Mouse (Mus musculus) C2C12 (cell line): Measurements from ENCODE around the gene Nol11. TPM values are rescaled to one million over a fixed set of nuclear protein-coding genes. Genes with fewer than 3 reads are reported as not detected.

Source experiments
- H3K27me3 ChIP-seq: one replicate; pipeline ENCODE4 v1.6.1; 2011; ENCODE audit not compliant: control insufficient read depth, insufficient read depth, insufficient read length
- H3K36me3 ChIP-seq: one replicate; pipeline ENCODE4 v1.6.1; 2011; ENCODE audit not compliant: control insufficient read depth, insufficient read depth
- H3K4me3 ChIP-seq: one replicate; pipeline ENCODE4 v1.5.1; 2011; ENCODE audit warnings: mild to moderate bottlenecking, control low read depth; ENCODE audit not compliant: poor library complexity, insufficient read depth, severe bottlenecking
- H3K79me2 ChIP-seq: one replicate; pipeline ENCODE4 v1.6.1; 2011; ENCODE audit not compliant: control insufficient read depth, insufficient read depth
- H3K79me3 ChIP-seq: one replicate; pipeline ENCODE4 v1.6.1; 2011; ENCODE audit warnings: low read depth, control low read depth
- H3ac ChIP-seq: one replicate; pipeline ENCODE3; 2011; ENCODE audit warnings: low read depth; ENCODE audit not compliant: control insufficient read depth, insufficient read length
- CEBPB ChIP-seq: IDR thresholded peaks from one replicate; pipeline ENCODE4 v1.6.1; 2011; ENCODE audit warnings: low read depth, mild to moderate bottlenecking, control low read depth, moderate library complexity
- CTCF ChIP-seq: IDR thresholded peaks from one replicate; pipeline ENCODE4 v1.5.1; 2011; ENCODE audit not compliant: control insufficient read depth, insufficient read depth, insufficient read length
- FOSL1 ChIP-seq: IDR thresholded peaks from one replicate; pipeline ENCODE4 v1.8.0; 2011; ENCODE audit warnings: mild to moderate bottlenecking, low read length; ENCODE audit not compliant: poor library complexity, insufficient read depth, severe bottlenecking
- MAX ChIP-seq: IDR thresholded peaks from one replicate; pipeline ENCODE4 v1.6.1; 2011; ENCODE audit warnings: mild to moderate bottlenecking, control low read depth
- MYOD1 ChIP-seq: IDR thresholded peaks from one replicate; pipeline ENCODE4 v1.6.1; 2011; ENCODE audit warnings: low read depth; ENCODE audit not compliant: control insufficient read depth, insufficient read length
- MYOG ChIP-seq: IDR thresholded peaks from one replicate; pipeline ENCODE4 v1.6.1; 2011; ENCODE audit not compliant: control insufficient read depth, insufficient read length; ENCODE audit errors: extremely low read depth
- USF1 ChIP-seq: IDR thresholded peaks from one replicate; pipeline ENCODE4 v1.6.1; 2011; ENCODE audit warnings: low read depth, mild to moderate bottlenecking, control low read depth, moderate library complexity
- polyA plus RNA-seq: library from polyadenylated mRNA; unstranded; fragments of >200 nt; fragmentation: generic; extraction: Trizol; gene quantifications from one replicate; pipeline ENCODE4 v1.2.1, GENCODE M21; 2012; ENCODE audit warnings: missing spikeins

Nol11 gene
- polyA plus RNA-seq, 1 experiment = 24.4 TPM

DNA sequence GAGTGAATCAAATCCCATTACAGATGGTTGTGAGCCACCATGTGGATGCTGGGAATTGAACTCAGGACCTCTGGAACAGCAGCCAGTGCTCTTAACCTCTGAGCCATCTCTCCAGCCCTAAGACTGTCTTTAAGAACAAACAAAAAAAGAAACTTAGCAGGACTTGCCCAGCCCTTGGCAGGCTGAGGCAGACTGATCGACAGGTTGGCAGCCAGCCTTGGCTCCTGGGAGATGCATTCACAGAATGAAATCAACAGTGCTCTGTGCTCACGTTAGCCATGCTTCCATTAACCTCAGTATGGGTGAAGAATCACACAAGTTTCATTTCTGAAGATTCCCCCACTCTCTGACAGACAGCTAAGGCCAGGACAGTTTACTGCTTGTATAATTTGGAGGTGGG lies 1.2 kb upstream of the Nol11 start:
- Histone ChIP-seq H3K79me3 (peaks cover 29% of the 10 kb centered on the region), H3K27me3 (no peaks in the 10 kb centered on the region)

DNA sequence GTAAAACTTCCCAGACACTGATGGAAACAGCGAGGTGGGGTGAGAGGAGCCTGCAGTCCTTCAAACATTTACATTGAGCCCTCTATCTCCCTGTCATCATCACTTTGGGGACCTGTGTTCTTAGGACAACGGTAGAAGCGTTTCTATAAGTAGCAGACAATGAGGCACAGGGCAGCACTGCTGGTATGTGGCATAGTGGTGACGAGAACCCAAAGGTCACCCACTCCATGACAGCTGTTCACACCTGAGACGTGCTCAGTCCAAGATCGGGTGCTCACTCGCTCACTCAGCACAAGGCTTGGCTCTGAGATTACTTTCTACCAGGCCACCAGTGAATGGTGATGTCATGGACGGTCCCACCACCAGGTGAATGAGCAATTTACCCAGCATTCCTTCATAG lies 5.4 kb downstream of the Nol11 start:
- H3K4me3 ChIP-seq = no peak overlapping the region
- peaks cover 44% of the 10 kb centered on the region for H3K79me2 ChIP-seq
- H3K79me3 ChIP-seq = peaks cover 29% of the 10 kb centered on the region
- no peak for TF ChIP-seq MAX
- no peak for TF ChIP-seq CEBPB
- TF ChIP-seq FOSL1 = no peak
- no peak for TF ChIP-seq USF1
- no peak for TF ChIP-seq MYOG
- no peak for TF ChIP-seq CTCF
- H3ac ChIP-seq = no peak overlapping the region
- H3K27me3 ChIP-seq = no peaks in the 10 kb centered on the region
- peaks cover 79% of the 10 kb centered on the region for H3K36me3 ChIP-seq

More for the DNA sequence above, 1.2 kb upstream of the Nol11 start:
- H3K79me2 ChIP-seq = peaks cover 38% of the 10 kb centered on the region
- H3K36me3 ChIP-seq = peaks cover 18% of the 10 kb centered on the region
- H3K4me3 ChIP-seq = no peak overlapping the region
- H3ac ChIP-seq = no peak overlapping the region
- TF ChIP-seq USF1 (no peak), CTCF (no peak), FOSL1 (no peak), MAX (no peak), MYOD1 (no peak), MYOG (no peak), CEBPB (no peak)

DNA sequence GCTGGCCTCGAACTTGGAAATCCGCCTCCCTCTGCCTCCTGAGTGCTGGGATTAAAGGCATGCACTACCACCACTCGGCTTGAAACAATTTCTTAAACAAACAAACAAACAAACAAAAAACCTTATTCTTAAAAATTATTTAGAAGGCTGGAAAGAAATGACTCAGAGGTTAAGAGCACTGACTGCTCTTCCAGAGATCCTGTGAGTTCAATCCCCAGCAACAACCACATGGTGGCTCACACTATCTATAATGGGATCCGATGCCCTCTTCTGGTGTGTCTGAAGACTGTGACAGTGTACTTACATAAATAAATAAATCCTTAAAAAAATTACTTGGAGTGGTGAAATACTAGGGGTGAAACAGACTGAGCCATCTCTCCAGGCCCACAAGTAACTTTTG lies 28.0 kb downstream of the Nol11 start:
- no peaks in the 10 kb centered on the region for H3K79me2 ChIP-seq
- TF ChIP-seq FOSL1 (no peak), CTCF (no peak), USF1 (no peak), MYOG (no peak), MAX (no peak), CEBPB (no peak), MYOD1 (no peak)
- no peak overlapping the region for H3K4me3 ChIP-seq
- H3ac ChIP-seq = no peak overlapping the region
- peaks cover 2% of the 10 kb centered on the region for H3K36me3 ChIP-seq
- no peaks in the 10 kb centered on the region for H3K27me3 ChIP-seq
- no peaks in the 10 kb centered on the region for H3K79me3 ChIP-seq

DNA sequence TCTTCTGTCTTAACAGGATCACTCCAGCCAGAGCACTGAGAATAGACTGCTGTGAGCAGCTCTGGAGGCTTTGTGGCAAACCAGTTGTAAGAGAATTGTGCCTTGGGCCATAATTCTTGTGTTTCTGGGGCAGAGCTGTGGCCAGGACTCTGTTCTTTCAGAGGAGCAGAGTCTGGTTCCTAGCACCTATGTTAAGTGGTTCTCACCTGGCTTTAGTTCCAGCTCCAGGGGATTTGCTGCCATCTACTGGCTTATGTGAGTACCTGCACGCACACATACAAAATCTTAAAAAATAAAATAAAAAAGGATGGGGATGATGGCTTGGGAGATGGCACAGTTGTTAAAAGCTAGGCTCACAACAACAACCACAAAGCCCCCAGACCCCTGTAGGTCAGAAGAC lies 30.1 kb downstream of the Nol11 start:
- no peak for TF ChIP-seq FOSL1
- no peak for TF ChIP-seq CTCF
- no peak for TF ChIP-seq MYOG
- no peak for TF ChIP-seq USF1
- no peak for TF ChIP-seq MAX
- no peak for TF ChIP-seq MYOD1
- no peak for TF ChIP-seq CEBPB
- H3K4me3 ChIP-seq = peak overlapping the region; percentile 0
- H3K79me2 ChIP-seq = no peaks in the 10 kb centered on the region
- no peaks in the 10 kb centered on the region for H3K27me3 ChIP-seq
- H3ac ChIP-seq = no peak overlapping the region
- H3K36me3 ChIP-seq = no peaks in the 10 kb centered on the region
- H3K79me3 ChIP-seq = no peaks in the 10 kb centered on the region

DNA sequence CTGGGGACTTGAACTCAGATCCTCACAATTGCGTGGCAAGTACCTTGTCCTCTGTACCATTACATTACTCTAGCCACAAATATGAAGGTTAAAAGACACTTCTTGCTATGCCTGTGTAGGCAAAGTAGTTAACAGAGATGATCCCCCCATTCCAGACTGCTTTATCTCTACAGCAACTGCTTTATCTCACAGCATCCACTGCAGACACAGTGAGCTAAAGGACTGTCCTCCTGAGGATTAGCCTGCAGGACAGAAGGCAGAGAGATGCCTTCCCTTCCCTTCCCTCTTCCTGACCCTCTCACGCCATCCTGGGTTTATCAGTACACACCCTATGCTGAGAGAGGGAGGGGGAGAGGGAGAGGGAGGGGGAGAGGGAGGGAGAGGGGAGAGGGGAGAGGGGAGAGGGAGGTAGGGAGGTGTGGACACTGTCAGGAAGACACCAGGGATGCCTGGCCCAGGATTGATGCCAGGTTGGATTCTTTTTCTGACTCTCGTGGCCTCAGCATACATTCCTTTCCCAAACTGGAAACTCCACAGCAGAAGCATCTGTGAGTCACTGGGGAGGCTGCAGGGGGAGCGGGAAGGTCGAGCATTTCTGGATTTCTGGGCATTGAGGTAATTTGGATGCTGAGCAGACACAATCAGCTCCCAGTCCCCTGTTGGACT lies 32.1 kb downstream of the Nol11 start:
- no peaks in the 10 kb centered on the region for H3K27me3 ChIP-seq
- no peaks in the 10 kb centered on the region for H3K36me3 ChIP-seq
- H3K79me3 ChIP-seq = no peaks in the 10 kb centered on the region
- H3ac ChIP-seq = no peak overlapping the region
- H3K4me3 ChIP-seq = no peak overlapping the region
- no peaks in the 10 kb centered on the region for H3K79me2 ChIP-seq
- no peak for TF ChIP-seq CTCF
- TF ChIP-seq FOSL1 = peak; percentile 17
- no peak for TF ChIP-seq MYOG

DNA sequence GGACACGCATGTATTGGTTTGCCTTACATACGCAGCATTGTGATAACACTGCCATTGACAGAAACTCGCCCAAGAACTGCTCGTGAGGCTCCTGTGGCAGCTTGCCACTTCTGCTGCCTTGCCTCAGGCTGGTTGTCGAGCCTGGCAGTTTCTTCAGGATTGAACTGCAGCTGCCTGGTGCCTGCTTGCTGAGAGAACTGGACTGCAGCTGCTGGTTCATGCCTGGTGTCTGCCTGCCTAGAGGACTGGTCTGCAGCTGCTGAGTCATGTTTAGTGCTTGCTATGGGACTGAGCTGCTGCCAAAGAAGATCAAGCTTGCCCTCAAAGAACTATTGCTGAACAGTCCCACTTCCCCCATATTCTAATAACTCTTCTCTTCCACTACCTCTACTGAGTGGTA lies 33.9 kb downstream of the Nol11 start:
- no peaks in the 10 kb centered on the region for H3K27me3 ChIP-seq
- no peaks in the 10 kb centered on the region for H3K36me3 ChIP-seq
- no peak overlapping the region for H3K4me3 ChIP-seq
- H3ac ChIP-seq = no peak overlapping the region
- no peaks in the 10 kb centered on the region for H3K79me2 ChIP-seq
- no peaks in the 10 kb centered on the region for H3K79me3 ChIP-seq
- no peak for TF ChIP-seq CTCF
- no peak for TF ChIP-seq MYOD1
- TF ChIP-seq FOSL1 = no peak
- no peak for TF ChIP-seq CEBPB
- TF ChIP-seq MYOG = no peak
- TF ChIP-seq MAX = no peak
